Mouse (Mus musculus) spleen, embryonic (tissue): ENCODE data around the gene Olfr1396.
"Not testable (repeated sequence)": the region's sequence is repeated elsewhere in the genome, so short reads cannot be mapped to it uniquely, and the experiment has no call there.

Experiments
- CTCF ChIA-PET: fragments of 350-600 bp; sonication (Branson Sonifier 250); formaldehyde crosslinking; loops from one replicate; lab custom pipeline; 2022; lab: Charles Lee

The Olfr1396 gene

GRCm38 (mm10) chr11:49091171-49091570 is 23.5 kb downstream of the Olfr1396 start:
- CTCF ChIA-PET = interaction anchor here (1.1 kb wide), 1 partner anchor 10 kb away, joined by 3 read pairs; no protein-coding TSS in a partner anchor

GRCm38 (mm10) chr11:49090551-49090950 is 24.1 kb downstream of the Olfr1396 start:
- CTCF ChIA-PET = no interaction called here

- CTCF ChIA-PET = no interaction called here
These were observed 24.8 kb downstream of the Olfr1396 start for GRCm38 (mm10) chr11:49089735-49090507.

- CTCF ChIA-PET = no interaction called here
These were observed 25.6 kb downstream of the Olfr1396 start for GRCm38 (mm10) chr11:49088990-49089652.

GRCm38 (mm10) chr11:49087830-49088616 is 26.7 kb downstream of the Olfr1396 start:
- CTCF ChIA-PET = no interaction called here

GRCm38 (mm10) chr11:49086858-49087361 is 27.8 kb downstream of the Olfr1396 start:
- CTCF ChIA-PET = no interaction called here

GRCm38 (mm10) chr11:49084875-49085274 is 29.8 kb downstream of the Olfr1396 start:
- CTCF ChIA-PET = interaction anchor here (0.6 kb wide), 1 partner anchor 215 kb away, joined by 6 read pairs; no protein-coding TSS in a partner anchor

GRCm38 (mm10) chr11:49084385-49084784 is 30.3 kb downstream of the Olfr1396 start:
- CTCF ChIA-PET = interaction anchor here (0.6 kb wide), 1 partner anchor 214 kb away, joined by 6 read pairs; no protein-coding TSS in a partner anchor

GRCm38 (mm10) chr11:49083808-49084207 is 30.9 kb downstream of the Olfr1396 start:
- CTCF ChIA-PET = no interaction called here

GRCm38 (mm10) chr11:49083146-49083545 is 31.5 kb downstream of the Olfr1396 start:
- CTCF ChIA-PET = interaction anchor here (0.7 kb wide), 1 partner anchor 10 kb away, joined by 5 read pairs; no protein-coding TSS in a partner anchor

- CTCF ChIA-PET = no interaction called here
These were observed 32.8 kb downstream of the Olfr1396 start for GRCm38 (mm10) chr11:49081886-49082285.

GRCm38 (mm10) chr11:49081356-49081755 is 33.3 kb downstream of the Olfr1396 start:
- CTCF ChIA-PET = no interaction called here

- CTCF ChIA-PET = no interaction called here
These were observed 34.0 kb downstream of the Olfr1396 start for GRCm38 (mm10) chr11:49080636-49081035.

GRCm38 (mm10) chr11:49078719-49079118 is 36.0 kb downstream of the Olfr1396 start:
- CTCF ChIA-PET = interaction anchor here (0.5 kb wide), 1 partner anchor 198 kb away, joined by 6 read pairs; no protein-coding TSS in a partner anchor

GRCm38 (mm10) chr11:49077012-49077411 is 37.7 kb downstream of the Olfr1396 start:
- CTCF ChIA-PET = interaction anchor here (0.7 kb wide), 1 partner anchor 284 kb away, joined by 8 read pairs; no protein-coding TSS in a partner anchor

GRCm38 (mm10) chr11:49076001-49076757 is 38.5 kb downstream of the Olfr1396 start, which contains the start of gene Ifi47:
Gene Ifi47, plus strand, starts transcription at chr11:49076587.
- CTCF ChIA-PET = not testable (repeated sequence)

GRCm38 (mm10) chr11:49068358-49068757 is 46.3 kb downstream of the Olfr1396 start:
- CTCF ChIA-PET = no interaction called here

GRCm38 (mm10) chr11:49063713-49064469 is 50.8 kb downstream of the Olfr1396 start, which contains the start of gene Tgtp2:
Gene Tgtp2, minus strand, starts transcription at chr11:49064206.
- CTCF ChIA-PET = not testable (repeated sequence)

GRCm38 (mm10) chr11:49061865-49062264 is 52.8 kb downstream of the Olfr1396 start:
- CTCF ChIA-PET = interaction anchor here (0.5 to 0.7 kb wide), 2 partner anchors 190 to 226 kb away, joined by 3 read pairs; partner anchors contain the start of gene Irgm1

GRCm38 (mm10) chr11:49060061-49060460 is 54.6 kb downstream of the Olfr1396 start:
- CTCF ChIA-PET = not testable (repeated sequence)
